Comparison of ENCODE assay signal across 22 mouse cellular contexts in genomic region chr1:63057318-63057717, GRCm38 (mm10). TPM values are rescaled to one million over a fixed set of nuclear protein-coding genes. Genes with fewer than 3 reads are reported as not detected.
A peak's percentile ranks its signal among the peaks of the same experiment; 100 is the strongest.
DNase-seq lines count a peak whose midpoint lies in the region; ATAC-seq and TF ChIP-seq lines count a peak whose summit lies in the region.
"Had no signal": no experiment of that assay in that cellular context is flagged by ENCODE, and none has a peak within 500 bp of the region (broad histone marks: within the 10 kb centered on the region; RNA-seq: fewer than 3 reads in every experiment).

No protein-coding gene starts in this region.

- H3K27ac ChIP-seq in forebrain, embryonic 16.5 days (ENCODE audit: low read length), result no peak overlapping the region
- H3K27ac ChIP-seq in forebrain, embryonic 13.5 days, result no peak overlapping the region
- H3K27ac ChIP-seq in midbrain, postnatal 0 days (ENCODE audit: low read depth, low read length), result no peak overlapping the region
- no peak overlapping the region for H3K27ac ChIP-seq in midbrain, embryonic 10.5 days (replicated peaks)
- H3K27ac ChIP-seq: heart, embryonic 15.5 days; hindbrain, embryonic 15.5 days; macrophage; neural tube, embryonic 12.5 days had no signal

- no peak overlapping the region for H3K4me3 ChIP-seq in forebrain, embryonic 16.5 days (replicated peaks; ENCODE audit: low read length)
- H3K4me3 ChIP-seq in forebrain, embryonic 13.5 days, result no peak overlapping the region
- H3K4me3 ChIP-seq in midbrain, postnatal 0 days (ENCODE audit: low read depth, low read length), result no peak overlapping the region
- H3K4me3 ChIP-seq in midbrain, embryonic 10.5 days, result no peak overlapping the region
- H3K4me3 ChIP-seq: heart, embryonic 15.5 days; hindbrain, embryonic 15.5 days; neural tube, embryonic 12.5 days had no signal

- 0 out of 2 replicates have a peak, but pooled peaks have one; percentile 26 for ATAC-seq in forebrain, embryonic 16.5 days
- no peak for ATAC-seq in forebrain, embryonic 13.5 days
- ATAC-seq in midbrain, postnatal 0 days (ENCODE audit: low FRiP score), result no peak
- ATAC-seq: CD4-positive, CD25-positive, alpha-beta regulatory T cell, adult 4 months; intestine, embryonic 16.5 days; Patski had no signal

- no peak overlapping the region for H3K9ac ChIP-seq in forebrain, embryonic 16.5 days (replicated peaks; ENCODE audit: low read depth, low read length)
- no peak overlapping the region for H3K9ac ChIP-seq in forebrain, embryonic 13.5 days
- no peak overlapping the region for H3K9ac ChIP-seq in midbrain, postnatal 0 days (replicated peaks; ENCODE audit: low read length, poor library complexity, severe bottlenecking)
- H3K9ac ChIP-seq: heart, embryonic 15.5 days; hindbrain, embryonic 15.5 days; neural tube, embryonic 12.5 days had no signal

- peaks cover 11% of the 10 kb centered on the region for H3K4me1 ChIP-seq in forebrain, embryonic 16.5 days (replicated peaks; ENCODE audit: control insufficient read depth, insufficient read depth, low read length)
- H3K4me1 ChIP-seq in forebrain, embryonic 13.5 days, result peaks cover 6% of the 10 kb centered on the region
- peaks cover 9% of the 10 kb centered on the region; the same call in 1 of the 2 replicates for H3K4me1 ChIP-seq in midbrain, postnatal 0 days (ENCODE audit: insufficient read depth, low read length)
- no peaks in the 10 kb centered on the region for H3K4me1 ChIP-seq in midbrain, embryonic 10.5 days
- H3K4me1 ChIP-seq: neural tube, embryonic 12.5 days had no signal

- H3K27me3 ChIP-seq in forebrain, embryonic 16.5 days (replicated peaks; ENCODE audit: control insufficient read depth, insufficient read depth, low read length), result no peaks in the 10 kb centered on the region
- H3K27me3 ChIP-seq in forebrain, embryonic 13.5 days, result no peaks in the 10 kb centered on the region
- H3K27me3 ChIP-seq in midbrain, postnatal 0 days (ENCODE audit: insufficient read depth, low read length), result no peaks in the 10 kb centered on the region
- no peaks in the 10 kb centered on the region for H3K27me3 ChIP-seq in midbrain, embryonic 10.5 days (ENCODE audit: low read depth, poor library complexity, severe bottlenecking)
- H3K27me3 ChIP-seq: heart, embryonic 15.5 days; hindbrain, embryonic 15.5 days; neural tube, embryonic 12.5 days; Patski had no signal

- H3K36me3 ChIP-seq in forebrain, embryonic 16.5 days (ENCODE audit: control insufficient read depth, insufficient read depth), result peaks cover 32% of the 10 kb centered on the region
- H3K36me3 ChIP-seq in forebrain, embryonic 13.5 days (ENCODE audit: poor library complexity, severe bottlenecking), result peaks cover 58% of the 10 kb centered on the region
- peaks cover 44% of the 10 kb centered on the region for H3K36me3 ChIP-seq in midbrain, postnatal 0 days (ENCODE audit: insufficient read depth, low read length)
- H3K36me3 ChIP-seq in midbrain, embryonic 10.5 days, result peaks cover 81% of the 10 kb centered on the region

- no peak overlapping the region for H3K4me2 ChIP-seq in forebrain, embryonic 16.5 days (ENCODE audit: low read length)
- no peak overlapping the region for H3K4me2 ChIP-seq in forebrain, embryonic 13.5 days
- no peak overlapping the region for H3K4me2 ChIP-seq in midbrain, postnatal 0 days (ENCODE audit: low read depth, low read length, poor library complexity, severe bottlenecking)
- H3K4me2 ChIP-seq: heart, embryonic 15.5 days; hindbrain, embryonic 15.5 days; neural tube, embryonic 12.5 days had no signal

- no peak for TF ChIP-seq CTCF in midbrain, postnatal 0 days (IDR thresholded peaks at IDR 0.05)

- H3K9me3 ChIP-seq in forebrain, embryonic 16.5 days (ENCODE audit: control insufficient read depth, low read length), result no peaks in the 10 kb centered on the region
- no peaks in the 10 kb centered on the region for H3K9me3 ChIP-seq in forebrain, embryonic 13.5 days (replicated peaks)
- no peaks in the 10 kb centered on the region for H3K9me3 ChIP-seq in midbrain, postnatal 0 days (ENCODE audit: low read length)
- H3K9me3 ChIP-seq in midbrain, embryonic 10.5 days (replicated peaks), result no peaks in the 10 kb centered on the region
- H3K9me3 ChIP-seq: heart, embryonic 15.5 days; hindbrain, embryonic 15.5 days; neural tube, embryonic 12.5 days had no signal

- peak; percentile 91 to 95 for DNase-seq in cerebellum, postnatal 10 days
- no peak for DNase-seq in cerebellum, adult 18-20 months
- DNase-seq in midbrain, postnatal 0 days (ENCODE audit: low spot score), result peak; percentile 80
- no peak for DNase-seq in midbrain, embryonic 10.5 days (ENCODE audit: low spot score)
- DNase-seq in adipocyte (ENCODE audit: low spot score), result no peak
- DNase-seq: adrenal gland, adult 8-10 months; gastrocnemius, postnatal 36 days; heart, postnatal 36 days; kidney, adult 9 months; kidney, postnatal 14 days; right cerebral cortex, adult 18-20 months; right cerebral cortex, postnatal 4 days; thymus, postnatal 14 days had no signal

- WGBS in forebrain, embryonic 16.5 days, result 73% methylated on average over 3 of the region's 3 CpGs
- 88% methylated on average over 3 of the region's 3 CpGs for WGBS in forebrain, embryonic 13.5 days
- 72% methylated on average over 3 of the region's 3 CpGs for WGBS in midbrain, postnatal 0 days
- 84% methylated on average over 3 of the region's 3 CpGs for WGBS in midbrain, embryonic 10.5 days

RNA-seq across cellular contexts. Expression of gene Ino80d, which starts 57.1 kb away (rescaled TPM):
- polyA plus RNA-seq in forebrain, embryonic 16.5 days (2015; fragmentation: Nextera tagmentation; extraction: Ambion mirVana), result 9.0 and 10.5 TPM in 2 replicates
- 10.0 TPM in 2 replicates for polyA plus RNA-seq in forebrain, embryonic 13.5 days (2015; fragmentation: Nextera tagmentation; extraction: Ambion mirVana)
- total RNA-seq in midbrain, postnatal 0 days (2014; rRNA removed), result 11.0 and 15.0 TPM in 2 replicates
- polyA plus RNA-seq in midbrain, postnatal 0 days (2015; fragmentation: Nextera tagmentation; extraction: Ambion mirVana), result 5.1 and 7.3 TPM in 2 replicates
- 9.8 and 10.9 TPM in 2 replicates for polyA plus RNA-seq in midbrain, embryonic 10.5 days (2016; fragmentation: Nextera tagmentation; extraction: Ambion mirVana)

Comparison
In these comparisons a context has a peak if more than half of its experiments do, and no peak if none do; other contexts are left out.
1. DNase-seq: peak in cerebellum, postnatal 10 days (2 of 2) and midbrain, postnatal 0 days (single experiment); none in cerebellum, adult 18-20 months (0 of 2), midbrain, embryonic 10.5 days (single experiment) and adipocyte (single experiment).